Comparison of ENCODE assay signal across 12 mouse cellular contexts in genomic region chr19:45338182-45338581, GRCm38 (mm10). TPM values are rescaled to one million over a fixed set of nuclear protein-coding genes. Genes with fewer than 3 reads are reported as not detected.
DNase-seq lines count a peak whose midpoint lies in the region.
"Had no signal": no experiment of that assay in that cellular context is flagged by ENCODE, and none has a peak within 500 bp of the region (broad histone marks: within the 10 kb centered on the region; RNA-seq: fewer than 3 reads in every experiment).

No protein-coding gene starts in this region.

- peak; percentile 48 for DNase-seq in layer of hippocampus, adult 11-12 months (ENCODE audit: low spot score)
- DNase-seq in layer of hippocampus, postnatal 10 days (ENCODE audit: low spot score in 2 of 2) = no peak
- peak; percentile 66 to 74 for DNase-seq in frontal cortex, postnatal 36 days (ENCODE audit: low spot score in 2 of 2)
- peak; percentile 60 to 93 for DNase-seq in left cerebral cortex, postnatal 25 days (ENCODE audit: low spot score in 2 of 2)
- peak; percentile 33 for DNase-seq in retina, postnatal 1 day
- no peak for DNase-seq in thymus, adult 18-20 months
- no peak for DNase-seq in urinary bladder, postnatal 14 days (ENCODE audit: low spot score)
- no peak for DNase-seq in adrenal gland, adult 8-10 months
- DNase-seq: cerebellum, postnatal 10 days; heart, postnatal 14 days; kidney, postnatal 4 days; lung, adult 18-20 months had no signal

- intact Hi-C loops in left cerebral cortex, postnatal 25 days (cut with DNase I) = loop anchor here (2.0 kb wide), 1 partner anchor 35 kb away; no protein-coding TSS in a partner anchor

RNA-seq across cellular contexts. Expression of gene Btrc, which starts 25.4 kb away (rescaled TPM):
- total RNA-seq in layer of hippocampus, postnatal 10 days (2021) = 10 to 100 TPM; 79.1 to 87.1 TPM
- total RNA-seq in left cerebral cortex, postnatal 25 days (2021) = 100 to 1,000 TPM; 105 to 107 TPM
- total RNA-seq in adrenal gland, adult 8-10 months (2022) = 10 to 100 TPM; 48.2 to 67.7 (median 54.8) TPM

Comparison
In these comparisons a context has a peak if more than half of its experiments do, and no peak if none do; other contexts are left out.
1. DNase-seq: peak in layer of hippocampus, adult 11-12 months (single experiment), frontal cortex, postnatal 36 days (2 of 2), left cerebral cortex, postnatal 25 days (2 of 2) and retina, postnatal 1 day (single experiment); none in layer of hippocampus, postnatal 10 days (0 of 2), thymus, adult 18-20 months (0 of 2), urinary bladder, postnatal 14 days (single experiment) and adrenal gland, adult 8-10 months (single experiment).